In the genomic region with DNA sequence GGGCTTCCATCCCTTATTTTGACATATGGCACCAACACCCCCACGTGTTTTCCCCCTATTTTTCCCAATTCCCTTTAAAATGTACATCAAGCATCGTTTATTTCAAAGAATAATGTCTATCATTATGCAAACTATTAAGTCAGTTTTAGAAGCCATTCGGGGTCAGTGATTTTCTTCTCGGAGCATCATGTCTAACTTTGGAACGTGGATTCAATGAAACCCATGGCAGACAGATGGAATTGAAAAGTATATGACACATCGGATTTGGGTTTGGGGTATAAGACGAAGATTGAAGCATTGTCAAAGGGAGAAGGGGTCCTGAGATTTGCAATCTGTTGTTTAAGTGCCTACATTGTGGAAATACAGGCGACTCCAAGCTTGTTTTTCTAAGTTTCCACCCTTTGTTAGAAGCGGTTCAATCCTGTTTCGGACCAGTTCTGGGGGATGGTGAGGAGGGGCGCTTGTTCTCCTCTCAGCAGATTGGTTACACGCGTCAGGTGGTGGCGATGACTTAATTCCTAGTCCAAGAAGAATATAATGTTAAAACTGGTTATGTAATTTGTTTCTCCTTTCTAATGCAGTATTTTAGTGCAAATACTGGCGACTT, we compare ENCODE assay signal across 8 mouse cellular contexts. TPM values are rescaled to one million over a fixed set of nuclear protein-coding genes. Genes with fewer than 3 reads are reported as not detected.
DNase-seq lines count a peak whose midpoint lies in the region; ATAC-seq and TF ChIP-seq lines count a peak whose summit lies in the region.

No protein-coding gene starts in this region.

- peak overlapping the region; percentile 100 for H3K27ac ChIP-seq in forebrain, embryonic 16.5 days (ENCODE audit: low read length)
- peak overlapping the region; percentile 100 for H3K27ac ChIP-seq in lung, embryonic 14.5 days (ENCODE audit: low read depth)
- H3K27ac ChIP-seq in olfactory bulb, adult 2 months (ENCODE audit: insufficient read depth, low read depth, low read length), result peak overlapping the region; percentile 89

- peaks cover 7% of the 10 kb centered on the region for H3K36me3 ChIP-seq in forebrain, embryonic 16.5 days (ENCODE audit: control insufficient read depth, insufficient read depth)
- H3K36me3 ChIP-seq in lung, embryonic 14.5 days (ENCODE audit: insufficient read depth), result peaks cover 13% of the 10 kb centered on the region

- peaks cover 8% of the 10 kb centered on the region for H3K4me1 ChIP-seq in forebrain, embryonic 16.5 days (replicated peaks; ENCODE audit: control insufficient read depth, insufficient read depth, low read length)
- H3K4me1 ChIP-seq in lung, embryonic 14.5 days (ENCODE audit: insufficient read depth), result no peaks in the 10 kb centered on the region
- no peaks in the 10 kb centered on the region for H3K4me1 ChIP-seq in olfactory bulb, adult 2 months (ENCODE audit: control insufficient read depth, insufficient read depth, low read length)

- peak; percentile 23 for ATAC-seq in forebrain, embryonic 16.5 days
- no peak for ATAC-seq in lung, embryonic 14.5 days (ENCODE audit: insufficient read depth)

- H3K9ac ChIP-seq in forebrain, embryonic 16.5 days (replicated peaks; ENCODE audit: low read depth, low read length), result peak overlapping the region; percentile 78
- peak overlapping the region; percentile 100 for H3K9ac ChIP-seq in lung, embryonic 14.5 days

- H3K4me3 ChIP-seq in forebrain, embryonic 16.5 days (replicated peaks; ENCODE audit: low read length), result peak overlapping the region; percentile 97
- H3K4me3 ChIP-seq in lung, embryonic 14.5 days (ENCODE audit: low read depth, low read length), result peak overlapping the region; percentile 86
- H3K4me3 ChIP-seq in olfactory bulb, adult 2 months (ENCODE audit: insufficient read depth, low read depth, low read length), result peak overlapping the region; percentile 36

- H3K9me3 ChIP-seq in forebrain, embryonic 16.5 days (ENCODE audit: control insufficient read depth, low read length), result no peaks in the 10 kb centered on the region
- no peaks in the 10 kb centered on the region for H3K9me3 ChIP-seq in lung, embryonic 14.5 days (ENCODE audit: low read depth, low read length)

- WGBS in forebrain, embryonic 16.5 days, result under 1% methylated on average over 15 of the region's 15 CpGs
- WGBS in lung, embryonic 14.5 days, result under 1% methylated on average over 15 of the region's 15 CpGs
- WGBS in olfactory bulb, adult 2 months, result 1% methylated on average over 15 of the region's 15 CpGs

- TF ChIP-seq CTCF in lung, embryonic 14.5 days (IDR thresholded peaks at IDR 0.05; ENCODE audit: low read depth), result no peak
- TF ChIP-seq CTCF in olfactory bulb, adult 2 months (IDR thresholded peaks at IDR 0.05; ENCODE audit: insufficient read depth, low read depth, low read length), result no peak

- no peak for TF ChIP-seq POLR2A in olfactory bulb, adult 2 months (IDR thresholded peaks at IDR 0.05; ENCODE audit: insufficient read depth, low read depth, low read length)

- H3K27me3 ChIP-seq in forebrain, embryonic 16.5 days (replicated peaks; ENCODE audit: control insufficient read depth, insufficient read depth, low read length), result no peaks in the 10 kb centered on the region
- no peaks in the 10 kb centered on the region for H3K27me3 ChIP-seq in lung, embryonic 14.5 days (ENCODE audit: insufficient read depth, low read length)

- peak; percentile 94 for DNase-seq in ES-CJ7 (ENCODE audit: low read depth, low spot score)
- peak; percentile 59 to 67 for DNase-seq in cerebellum, adult 18-20 months
- peak; percentile 72 for DNase-seq in heart, postnatal 4 days
- DNase-seq in layer of hippocampus, adult 8-10 months (ENCODE audit: low spot score in 2 of 2), result peak; percentile 74 to 86
- DNase-seq in lung, embryonic 14.5 days, result peak; percentile 93
- DNase-seq in thymus, postnatal 0 days (ENCODE audit: low spot score), result peak; percentile 85

- peak overlapping the region; percentile 50 for H3K4me2 ChIP-seq in forebrain, embryonic 16.5 days (ENCODE audit: low read length)
- H3K4me2 ChIP-seq in lung, embryonic 14.5 days, result peak overlapping the region; percentile 65

RNA-seq across cellular contexts. Expression of gene Arrdc3, which starts 1.3 kb away (rescaled TPM):
- 69.8 and 81.0 TPM in 2 replicates for polyA plus RNA-seq in forebrain, embryonic 16.5 days (2015; fragmentation: Nextera tagmentation; extraction: Ambion mirVana)
- total RNA-seq in heart, postnatal 4 days (2021), result 10 to 100 TPM; 44.2 to 46.4 TPM
- total RNA-seq in layer of hippocampus, adult 8-10 months (2022), result 10 to 100 TPM; 42.4 to 60.8 (median 47.6) TPM
- polyA plus RNA-seq in lung, embryonic 14.5 days (2014; fragmentation: Nextera tagmentation; extraction: Ambion mirVana), result 65.5 and 69.2 TPM in 2 replicates
- polyA plus RNA-seq in olfactory bulb, adult 2 months (2012; ENCODE audit: insufficient read depth, insufficient read length, low replicate concordance, missing spikeins), result not detected in 2 replicates
- polyA plus RNA-seq in thymus, postnatal 0 days (2015; fragmentation: Nextera tagmentation; extraction: Ambion mirVana), result 14.8 and 21.3 TPM in 2 replicates

Comparison
In these comparisons a context has a peak if more than half of its experiments do, and no peak if none do; other contexts are left out.
1. H3K4me3 ChIP-seq: peak in every context shown above with its lines; median percentile 97 in forebrain, embryonic 16.5 days; 86 in lung, embryonic 14.5 days; 36 in olfactory bulb, adult 2 months.